Mouse (Mus musculus): ENCODE data around the gene Ankrd63.

Gene Ankrd63

DNA sequence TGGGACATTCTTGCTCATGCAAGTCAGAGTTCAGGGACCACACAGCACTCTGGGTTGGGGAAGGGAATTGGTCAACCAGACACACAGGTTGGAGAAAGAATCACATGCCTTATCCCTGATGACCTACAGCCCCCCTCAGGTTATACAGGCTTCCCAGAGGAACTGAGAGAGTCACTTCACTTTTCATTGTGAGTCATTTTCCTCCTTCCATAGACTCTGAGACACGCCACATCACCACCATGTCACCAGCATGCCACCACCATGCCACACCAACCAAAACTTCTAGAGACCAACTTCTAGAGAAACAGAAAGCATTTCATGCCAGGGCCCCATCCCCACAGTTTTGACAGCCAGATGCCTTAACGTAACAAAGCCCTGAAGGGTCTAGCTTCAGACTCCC is 23.1 kb upstream of the Ankrd63 start:
- DNase-seq (ENCODE audit: low spot score) = no peak

DNA sequence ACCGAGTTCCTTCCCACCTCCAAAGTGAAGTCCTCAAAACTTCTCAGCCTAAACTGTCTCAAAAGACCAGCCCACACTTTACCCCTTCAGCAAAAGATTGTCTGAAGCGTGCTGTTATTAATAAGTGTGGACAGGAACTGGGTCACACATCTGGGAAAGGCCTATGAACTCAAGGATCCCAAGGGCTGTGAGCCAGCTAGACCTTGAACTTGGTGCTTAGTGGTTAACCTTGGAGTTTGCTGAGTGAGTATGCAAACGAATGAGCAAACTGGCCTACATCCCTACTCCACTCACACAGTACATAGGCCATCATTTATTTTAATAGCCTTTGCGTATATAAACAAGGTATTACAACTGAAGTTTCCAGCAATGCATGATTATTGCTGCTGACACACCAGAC is 21.7 kb upstream of the Ankrd63 start:
- peak; percentile 50 for DNase-seq (ENCODE audit: low spot score)

DNA sequence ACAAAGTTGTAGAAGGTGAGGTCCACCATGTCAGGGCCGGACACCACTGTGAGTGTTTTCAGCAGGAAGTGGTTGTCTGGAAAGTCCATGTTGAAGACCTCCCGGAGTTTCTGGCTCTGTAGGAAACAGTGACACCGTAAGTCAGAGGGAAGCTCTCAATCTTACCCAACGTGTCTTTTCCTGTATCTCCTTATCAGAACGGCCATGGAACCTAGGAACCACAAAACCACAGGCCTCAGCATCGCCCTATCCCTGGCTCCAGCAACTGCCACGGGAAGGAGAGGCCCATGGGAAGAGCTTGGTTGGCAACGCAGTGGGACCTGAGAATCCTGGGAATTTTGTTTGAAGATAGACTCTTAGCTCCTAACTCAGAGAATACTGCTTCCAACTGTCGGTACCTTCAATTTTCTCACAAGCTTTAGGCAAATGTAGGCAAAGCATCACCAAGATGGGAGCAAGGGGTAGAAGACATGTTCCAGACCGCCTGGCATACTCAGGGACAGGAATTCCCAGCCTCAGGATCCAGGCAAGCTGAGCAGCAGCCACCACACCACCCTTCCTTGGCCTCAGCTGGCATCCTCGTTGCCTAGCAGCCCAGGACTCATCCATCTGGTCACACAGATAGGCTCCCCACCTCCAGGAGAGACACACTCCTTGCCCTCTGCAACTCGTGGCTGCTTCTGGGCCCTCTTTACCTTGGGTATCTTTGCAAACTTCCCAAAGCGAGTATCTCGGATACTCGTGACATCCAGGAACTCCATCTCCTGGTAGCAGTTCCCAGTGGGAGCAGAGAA is 20.1 kb upstream of the Ankrd63 start:
- no peak for DNase-seq (ENCODE audit: low spot score)

DNA sequence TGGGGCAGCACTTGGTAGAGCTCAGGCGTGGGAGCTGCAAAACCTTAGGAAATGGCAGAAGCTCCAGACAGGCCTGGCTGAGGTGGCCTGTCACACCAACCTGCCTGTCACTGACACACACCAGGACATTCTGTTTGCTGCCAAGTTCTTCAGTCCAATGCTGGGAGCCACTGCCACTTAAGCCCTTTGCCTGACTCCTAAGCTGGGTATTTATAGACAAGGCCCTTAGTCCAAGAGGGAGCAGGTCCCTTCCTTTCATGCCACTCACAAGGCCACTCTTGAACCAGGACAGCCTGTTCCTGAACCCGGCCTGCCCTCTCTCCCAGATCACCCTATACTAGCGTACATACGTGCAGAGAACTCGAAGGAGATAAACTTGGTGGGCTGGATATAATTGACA is 12.9 kb upstream of the Ankrd63 start:
- no peak for DNase-seq (ENCODE audit: low spot score)

DNA sequence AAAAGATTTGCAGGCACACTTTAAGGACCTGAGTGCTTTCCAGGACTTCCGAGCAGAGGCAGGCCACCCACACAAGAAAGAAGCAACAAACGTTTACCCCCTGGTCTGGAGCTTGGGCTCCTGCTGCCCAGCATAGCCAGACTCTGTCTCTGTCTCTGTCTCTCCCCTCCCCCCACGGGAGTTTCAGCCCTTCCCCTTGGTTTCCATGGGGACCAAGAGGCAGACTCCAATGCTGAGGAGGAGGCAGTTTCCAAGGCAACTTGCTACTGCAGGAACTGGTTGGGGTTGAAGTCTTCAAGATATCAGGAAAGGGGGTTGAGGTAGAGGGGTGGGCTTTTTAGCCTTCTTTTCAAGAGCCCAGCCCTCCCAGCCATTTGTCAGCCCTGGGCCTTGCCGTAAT is 10.5 kb upstream of the Ankrd63 start:
- no peak for DNase-seq (ENCODE audit: low spot score)

DNA sequence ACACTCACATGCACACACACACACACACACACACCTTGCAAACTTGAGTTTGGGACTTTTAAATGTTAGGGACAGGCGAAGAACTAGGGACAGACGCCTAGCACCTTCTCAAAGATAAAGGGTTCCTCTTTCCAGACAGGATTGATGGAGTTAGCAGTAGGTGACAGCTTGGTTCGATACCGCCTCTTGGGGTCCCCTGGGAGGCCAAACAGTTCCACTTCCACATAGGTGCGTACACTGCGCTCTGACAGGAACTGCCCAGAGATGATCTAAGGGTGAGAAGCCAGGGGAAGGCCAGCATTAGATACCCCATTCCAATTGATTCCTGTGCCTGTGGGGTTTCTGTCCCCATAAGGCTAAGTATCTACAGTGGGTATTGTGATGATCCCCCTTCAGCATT is 9.9 kb upstream of the Ankrd63 start:
- no peak for DNase-seq (ENCODE audit: low spot score)

DNA sequence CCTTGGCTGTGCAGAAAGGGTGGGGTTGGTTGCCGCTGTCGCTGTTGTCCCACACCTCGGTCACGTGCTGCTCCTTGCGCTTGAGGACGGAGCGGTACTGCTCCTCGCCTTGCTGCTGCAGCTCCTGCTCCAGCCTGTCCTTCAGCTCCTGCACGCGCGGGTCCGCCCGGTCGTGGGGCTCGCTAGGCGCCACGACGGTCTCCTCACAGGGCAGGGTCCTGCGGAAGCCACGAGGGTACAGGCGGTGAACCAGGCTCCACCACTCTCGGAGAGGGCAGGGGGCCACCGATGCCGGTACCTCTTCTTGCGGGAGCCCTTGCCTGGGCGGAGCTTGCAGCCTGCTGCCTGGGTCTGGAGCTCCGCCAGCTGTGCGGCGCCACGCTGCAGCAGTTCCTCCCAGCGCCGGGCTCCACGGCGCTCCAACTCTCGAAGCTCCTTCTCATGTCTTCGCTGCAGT is 7.3 kb upstream of the Ankrd63 start:
- DNase-seq (ENCODE audit: low spot score) = no peak

DNA sequence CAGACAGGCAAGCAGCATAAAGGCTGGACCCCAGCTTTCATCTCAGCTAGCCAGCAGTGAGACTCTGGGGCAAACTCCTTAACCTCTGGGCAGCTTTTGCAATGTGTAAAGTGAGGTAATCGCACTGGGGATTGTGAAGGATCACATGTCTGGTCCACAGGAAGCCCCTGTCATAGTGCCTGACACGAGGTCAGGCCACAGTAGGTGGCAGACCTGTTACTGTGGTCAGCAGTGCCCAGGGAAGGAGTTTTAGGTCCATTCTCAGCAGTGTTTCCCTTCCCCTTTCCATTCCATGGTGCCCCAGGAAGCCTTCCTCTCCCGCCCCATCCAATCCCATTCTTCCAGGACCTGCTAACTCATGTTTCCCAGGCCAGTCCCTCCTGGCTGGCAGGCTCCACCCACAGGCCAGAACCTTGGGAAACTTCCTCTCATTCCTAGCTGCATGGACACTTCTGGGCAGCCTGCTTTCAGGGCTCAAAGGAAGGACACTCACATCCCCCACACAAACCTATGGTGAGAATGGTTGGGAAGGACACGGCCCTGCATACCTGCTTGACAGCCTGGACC is 6.0 kb upstream of the Ankrd63 start:
- DNase-seq (ENCODE audit: low spot score) = no peak

DNA sequence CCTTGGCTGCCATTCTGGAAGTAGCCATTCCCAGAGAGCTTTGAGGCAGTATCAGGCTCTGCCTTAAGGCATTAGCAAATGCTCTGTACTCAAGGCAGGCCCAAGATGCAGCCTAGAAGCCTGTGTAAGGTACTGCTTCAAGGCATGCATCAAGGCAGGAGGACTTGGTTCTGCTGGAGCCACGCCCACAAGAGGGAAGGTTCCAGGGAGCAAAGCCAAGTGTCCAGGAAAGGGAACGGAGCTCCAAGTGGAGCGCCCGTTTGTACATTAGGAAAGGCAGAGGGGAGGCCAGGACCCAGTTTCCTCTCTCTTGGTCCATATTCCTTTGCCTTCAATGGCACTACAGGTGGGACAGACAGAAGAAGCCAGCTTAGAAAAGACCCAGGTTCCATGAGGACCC is 4.7 kb upstream of the Ankrd63 start:
- DNase-seq (ENCODE audit: low spot score) = no peak

DNA sequence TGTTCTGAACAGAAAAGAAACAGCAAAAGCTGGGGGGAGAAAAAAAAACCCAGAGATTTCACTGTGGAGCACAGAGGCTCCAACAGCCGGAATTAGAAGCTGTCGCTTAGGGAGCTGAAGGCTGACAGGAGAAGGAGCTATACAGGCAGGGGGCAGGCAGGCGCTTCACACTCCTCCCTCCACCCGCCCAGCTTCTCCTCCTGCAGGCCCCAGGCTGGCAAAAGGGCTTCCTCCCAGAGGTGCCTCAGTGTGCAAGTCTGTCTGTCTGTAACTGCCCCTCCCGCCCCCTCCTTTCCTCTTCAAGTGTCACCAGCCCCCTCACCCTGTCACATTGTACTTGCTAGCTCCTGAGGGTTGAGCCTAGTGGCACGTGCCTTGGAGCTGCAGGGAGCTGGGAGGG is 2.7 kb upstream of the Ankrd63 start:
- DNase-seq (ENCODE audit: low spot score) = no peak

DNA sequence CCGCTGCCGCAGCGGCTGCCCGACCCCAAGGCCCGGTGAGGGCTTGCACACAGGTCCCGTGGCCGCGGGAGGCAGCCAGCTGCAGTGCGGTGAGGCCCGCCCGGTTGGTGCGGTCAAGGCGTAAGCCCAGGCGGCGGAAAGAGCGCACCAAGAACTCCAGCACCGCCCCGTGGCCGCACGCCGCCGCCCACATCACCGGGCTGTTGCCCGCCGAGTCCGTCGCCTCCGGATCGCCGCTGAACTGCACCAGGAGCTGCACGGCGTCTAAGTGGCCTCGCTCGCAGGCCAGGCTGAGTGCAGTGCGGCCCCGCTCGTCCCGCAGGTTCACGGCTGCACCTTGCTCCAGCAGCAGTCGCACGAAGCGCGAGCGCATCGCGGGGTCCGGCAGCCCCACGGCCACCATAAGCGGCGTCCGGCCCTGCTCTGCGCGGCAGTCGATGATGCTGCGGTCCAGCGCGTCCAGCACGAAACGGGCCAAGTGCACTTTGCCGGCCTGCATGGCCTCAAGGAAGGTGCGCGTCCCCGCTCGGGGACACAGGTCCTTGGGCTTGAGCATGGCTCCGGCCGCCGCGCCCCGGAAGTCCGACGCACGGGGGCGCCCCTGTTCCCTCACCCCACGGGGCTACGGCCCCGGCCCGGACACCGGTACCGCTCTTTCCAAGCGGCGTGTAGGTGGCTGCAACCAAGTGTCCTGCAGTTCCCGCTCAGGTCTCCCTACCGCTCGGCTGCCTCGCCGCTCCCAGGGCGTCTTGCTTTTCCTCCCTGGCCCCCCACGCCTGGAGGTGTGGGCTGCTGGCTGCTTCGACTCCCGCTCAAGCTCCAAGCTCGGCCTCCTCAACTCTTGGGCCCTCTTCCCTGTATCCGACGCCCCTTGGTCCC is 641 bp downstream of the Ankrd63 start:
- DNase-seq (ENCODE audit: low spot score) = peak; percentile 59

DNA sequence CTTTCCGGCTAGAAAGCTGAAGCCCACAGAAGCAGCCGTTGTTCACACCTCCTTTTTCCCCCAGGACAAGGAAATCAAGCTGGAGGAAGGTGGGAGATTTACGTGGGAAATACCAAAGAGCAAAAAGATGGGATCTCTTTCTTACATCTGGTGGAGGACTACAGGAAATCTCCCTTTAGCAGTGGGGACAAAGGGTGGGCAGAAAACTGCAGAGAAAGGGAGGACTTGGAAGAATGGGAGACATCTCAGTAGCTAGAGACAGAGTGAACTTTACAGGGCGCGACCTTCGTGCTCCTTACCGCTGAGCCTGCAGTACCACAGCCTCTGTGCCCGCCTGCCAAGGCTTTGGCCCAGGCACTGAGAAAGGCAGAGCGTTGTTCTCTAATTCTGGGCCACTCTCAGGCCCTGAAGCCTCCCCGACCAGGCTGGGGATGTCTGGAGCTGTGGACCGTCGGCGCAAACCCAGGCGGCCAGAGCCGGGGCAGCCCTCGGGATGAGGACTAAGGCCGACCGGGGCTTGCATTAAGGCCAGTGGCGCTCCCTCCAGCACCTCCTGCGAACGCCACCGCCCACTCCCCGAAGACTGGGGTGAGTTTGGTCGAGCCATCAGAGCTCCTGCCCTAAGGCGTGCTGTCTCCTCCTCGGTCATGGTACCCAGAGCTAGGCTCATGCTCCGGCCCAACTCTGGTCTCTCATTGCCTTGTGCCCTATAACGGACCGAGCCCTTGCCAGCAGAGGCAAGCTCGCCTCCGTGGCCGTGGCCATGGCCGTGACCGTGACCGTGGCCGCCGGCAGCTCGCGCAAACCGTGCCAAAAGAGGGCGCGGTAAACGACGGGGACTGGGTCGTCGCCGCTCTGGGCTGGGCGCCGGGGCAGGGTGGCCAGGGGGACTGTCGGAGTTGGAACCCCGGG is 1.5 kb downstream of the Ankrd63 start:
- DNase-seq (ENCODE audit: low spot score) = peak; percentile 59

DNA sequence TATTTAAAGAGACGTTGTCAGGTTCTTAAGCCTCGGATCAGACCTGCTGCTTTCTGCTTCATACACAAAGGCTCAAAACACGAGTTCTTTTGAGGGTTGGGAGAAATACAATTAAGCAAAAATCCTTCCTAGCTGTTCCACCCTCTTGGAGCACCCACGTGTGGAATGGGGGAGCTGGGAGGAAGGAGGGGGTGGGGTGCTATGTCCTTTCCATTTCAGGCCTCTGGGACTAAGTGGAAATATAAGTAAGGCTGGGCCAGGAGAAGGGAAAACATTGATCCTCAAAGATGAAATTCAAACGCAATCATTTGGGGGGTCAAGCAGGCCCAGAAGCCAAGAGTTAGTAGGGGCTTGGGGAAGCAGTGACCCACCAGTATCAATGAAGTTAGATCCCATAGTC is 2.6 kb downstream of the Ankrd63 start:
- DNase-seq (ENCODE audit: low spot score) = no peak

DNA sequence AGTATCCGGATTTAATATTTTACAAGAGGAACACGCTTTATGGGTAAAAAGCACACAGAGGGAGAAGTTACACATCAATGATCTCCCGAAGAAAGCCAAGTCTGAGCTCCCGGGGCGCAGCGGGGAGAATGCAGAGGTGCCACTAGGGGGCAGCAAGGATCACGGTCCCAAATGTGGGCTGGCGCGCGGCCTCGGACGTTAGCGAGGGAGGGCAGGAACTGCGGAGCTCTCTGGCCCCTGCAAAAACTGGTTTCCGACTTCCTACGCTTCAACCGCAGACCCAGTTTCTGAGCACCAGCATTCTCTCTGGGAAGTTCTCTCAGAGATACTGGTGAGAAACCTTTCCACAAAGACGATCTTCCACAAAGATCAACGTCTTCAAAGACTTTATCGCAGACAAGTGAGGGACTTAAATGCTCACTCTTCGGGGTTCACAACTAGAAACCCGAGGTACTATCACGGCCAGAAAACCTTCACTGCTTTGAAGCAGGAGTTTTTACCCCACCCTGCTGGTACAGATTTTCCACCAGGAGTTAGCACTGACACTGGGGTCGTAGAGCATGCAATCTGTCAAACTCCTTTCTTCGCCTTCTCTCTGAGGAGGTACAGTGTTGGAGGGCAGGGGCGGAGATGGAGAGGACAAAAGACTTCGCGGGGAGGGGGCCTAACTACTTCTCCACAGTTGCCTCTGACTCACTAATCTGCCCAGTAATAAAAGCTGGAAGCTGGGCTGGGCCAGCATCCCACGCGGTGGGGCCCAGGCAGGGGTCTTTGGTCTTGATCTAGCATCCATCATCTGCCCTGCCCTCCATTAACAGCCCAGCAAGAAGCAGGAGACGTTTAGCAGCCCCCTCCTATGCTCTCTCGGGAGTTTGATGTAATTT is 3.3 kb downstream of the Ankrd63 start:
- peak; percentile 67 for DNase-seq (ENCODE audit: low spot score)

DNA sequence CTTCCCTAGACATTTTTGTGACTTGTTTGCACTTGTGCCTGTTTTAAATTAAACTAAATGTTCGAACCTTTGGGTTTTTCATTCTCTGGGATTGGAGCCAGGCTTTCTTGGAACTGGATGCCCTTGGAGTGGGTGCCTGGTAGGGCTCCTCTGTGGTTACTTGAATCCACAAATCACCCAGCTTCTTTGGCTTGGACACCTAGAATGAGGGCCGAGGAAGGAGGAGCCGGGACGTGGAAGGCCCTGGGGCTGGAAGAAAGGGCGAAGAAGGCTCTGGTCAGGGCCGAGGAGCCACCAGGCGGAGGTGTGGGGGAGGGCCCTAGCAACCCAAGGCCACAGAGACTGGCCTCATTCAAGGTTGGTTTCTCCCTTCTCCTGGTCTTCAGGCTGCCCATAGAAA is 5.8 kb downstream of the Ankrd63 start:
- DNase-seq (ENCODE audit: low spot score) = peak; percentile 87

DNA sequence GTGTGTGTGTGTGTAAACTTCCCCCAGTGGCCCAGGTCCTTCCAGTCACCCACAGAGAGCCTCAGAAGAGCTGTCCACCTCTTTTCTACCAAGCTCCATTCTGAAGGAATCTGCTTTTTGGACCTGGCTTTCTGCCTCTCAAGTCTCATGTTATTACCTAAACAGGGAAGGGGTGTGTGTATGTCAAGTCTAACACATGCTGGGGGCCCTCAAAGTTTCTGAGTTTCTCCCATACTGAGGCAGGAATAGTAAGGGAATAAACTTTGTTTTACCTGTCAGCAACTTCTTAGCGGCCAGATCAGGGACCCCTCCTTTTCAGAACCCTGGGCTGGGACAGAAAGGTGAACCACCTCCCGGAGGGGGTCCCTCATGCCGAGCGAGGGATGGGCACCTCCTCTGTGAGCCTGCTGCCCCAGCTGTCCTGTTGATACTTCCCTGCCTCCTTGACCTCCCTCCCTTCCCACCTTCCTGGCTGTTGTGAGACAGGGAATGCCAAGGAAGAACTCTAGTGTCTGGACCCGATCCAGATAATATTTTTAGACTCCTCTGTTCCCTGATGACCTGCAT is 6.4 kb downstream of the Ankrd63 start:
- peak; percentile 65 for DNase-seq (ENCODE audit: low spot score)

DNA sequence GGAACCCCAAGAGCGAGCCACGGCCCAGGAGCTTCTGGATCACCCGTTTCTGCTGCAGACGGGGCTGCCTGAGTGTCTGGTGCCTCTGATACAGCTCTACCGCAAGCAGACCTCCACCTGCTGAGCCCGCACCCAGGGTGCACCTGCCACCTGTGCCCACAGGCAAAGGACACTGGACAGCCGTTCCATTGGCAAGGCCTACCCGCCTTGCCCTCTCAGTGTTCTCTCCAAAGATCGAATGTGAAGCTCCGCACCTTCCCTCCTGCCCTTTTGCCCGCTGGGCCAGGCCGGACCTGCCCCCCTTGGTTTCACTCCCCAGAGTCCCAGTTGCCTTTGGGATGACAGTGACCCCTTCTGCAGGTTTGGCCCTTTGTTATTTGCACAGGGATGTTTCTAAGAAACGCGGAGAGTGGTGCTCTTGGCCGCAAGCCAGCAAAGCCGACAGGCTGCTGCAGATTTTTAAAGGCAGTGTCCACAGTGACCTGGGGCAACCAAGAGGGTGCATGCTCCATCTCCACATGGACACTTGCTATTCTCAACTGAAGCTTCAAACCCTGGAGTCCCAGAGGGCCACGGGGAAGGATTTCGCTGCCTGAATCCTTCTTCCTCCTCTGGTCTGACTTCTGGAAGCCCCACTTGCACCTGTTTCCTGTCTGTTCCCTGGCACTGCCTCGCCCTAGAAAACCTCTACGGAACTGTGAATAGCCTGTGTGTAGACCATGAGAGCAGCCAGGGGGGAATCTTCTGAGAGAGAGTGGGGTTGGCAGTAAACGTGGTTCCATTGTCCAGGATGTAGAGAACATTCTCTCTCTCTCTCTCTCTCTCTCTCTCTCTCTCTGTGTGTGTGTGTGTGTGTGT is 7.1 kb downstream of the Ankrd63 start:
- no peak for DNase-seq (ENCODE audit: low spot score)

DNA sequence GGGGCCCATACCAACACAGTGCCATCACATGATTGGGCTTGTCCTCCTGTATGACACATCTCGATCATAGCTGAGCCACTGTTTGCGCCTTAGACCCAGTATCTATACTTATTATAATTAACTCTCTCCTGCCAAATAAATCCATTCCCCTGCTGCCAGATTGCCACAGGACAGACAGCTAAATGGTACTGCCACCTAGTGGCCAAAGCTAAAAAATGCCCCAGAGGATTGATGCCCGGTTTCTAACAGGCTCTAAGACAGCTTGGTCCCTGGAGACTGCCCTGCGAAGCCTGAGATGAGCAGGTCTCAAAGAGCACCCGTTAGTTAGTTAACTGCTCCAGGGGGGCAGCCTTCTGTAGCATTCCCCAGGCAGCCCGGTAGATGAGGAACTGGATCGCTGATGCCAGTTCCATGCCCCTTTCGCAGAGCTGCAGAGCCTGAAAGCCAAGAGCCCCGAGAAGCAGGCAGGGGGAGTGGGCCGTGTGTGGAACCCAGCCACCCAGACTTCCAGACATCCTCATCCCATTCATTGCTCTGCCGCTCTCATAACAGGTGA is 8.0 kb downstream of the Ankrd63 start:
- no peak for DNase-seq (ENCODE audit: low spot score)

DNA sequence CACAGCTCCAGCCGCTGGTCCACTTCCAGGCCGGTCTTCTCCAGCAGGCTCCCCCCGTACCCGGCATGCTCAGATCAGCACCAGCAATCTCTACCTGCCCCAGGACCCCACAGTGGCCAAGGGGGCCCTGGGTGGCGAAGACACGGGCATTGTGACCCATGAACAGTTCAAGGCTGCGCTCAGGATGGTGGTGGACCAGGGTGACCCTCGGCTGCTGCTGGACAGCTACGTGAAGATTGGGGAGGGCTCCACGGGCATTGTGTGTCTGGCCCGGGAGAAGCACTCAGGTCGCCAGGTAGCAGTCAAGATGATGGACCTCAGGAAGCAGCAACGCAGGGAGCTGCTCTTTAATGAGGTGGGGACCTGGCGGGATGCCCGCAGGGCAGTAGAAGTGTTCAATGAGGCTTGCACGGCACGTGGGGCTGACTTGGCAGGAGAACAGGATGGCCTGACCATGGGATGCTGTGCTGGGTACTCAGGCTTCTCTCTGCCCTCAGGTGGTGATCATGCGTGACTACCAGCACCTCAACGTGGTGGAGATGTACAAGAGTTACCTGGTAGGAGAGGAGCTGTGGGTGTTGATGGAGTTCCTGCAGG is 10.3 kb downstream of the Ankrd63 start:
- no peak for DNase-seq (ENCODE audit: low spot score)

Measured in ovary, adult 18-20 months (tissue).